Mouse (Mus musculus): ENCODE measurements around the gene Spock1. TPM values are rescaled to one million over a fixed set of nuclear protein-coding genes. Genes with fewer than 3 reads are reported as not detected.
A peak's percentile ranks its signal among the peaks of the same experiment; 100 is the strongest.
"Not testable (repeated sequence)": the region's sequence is repeated elsewhere in the genome, so short reads cannot be mapped to it uniquely, and the experiment has no call there.

The Spock1 gene
- polyA plus RNA-seq, 1 experiment, result not detected

- Histone ChIP-seq H3K4me1 (no peaks in the 10 kb centered on the region), H3K27me3 (replicated peaks) (no peaks in the 10 kb centered on the region), H3K4me3 (replicated peaks) (no peak overlapping the region), H3K9me3 (peaks cover 72% of the 10 kb centered on the region), H3K36me3 (replicated peaks; ENCODE audit: low read length) (no peaks in the 10 kb centered on the region)
- TF ChIP-seq FLI1 (IDR thresholded peaks at IDR 0.05; ENCODE audit: low read length) (no peak), GATA1 (IDR thresholded peaks at IDR 0.05; ENCODE audit: borderline replicate concordance, low read length) (no peak)
Measured at GRCm38 (mm10) chr13:57519790-57520189, 388.3 kb downstream of the Spock1 start.

GRCm38 (mm10) chr13:57515737-57516136 lies 392.4 kb downstream of the Spock1 start:
- Histone ChIP-seq H3K9me3 (peaks cover 78% of the 10 kb centered on the region), H3K36me3 (replicated peaks; ENCODE audit: low read length) (no peaks in the 10 kb centered on the region), H3K4me1 (no peaks in the 10 kb centered on the region), H3K4me3 (replicated peaks) (no peak overlapping the region), H3K27me3 (replicated peaks) (no peaks in the 10 kb centered on the region)
- no peak for TF ChIP-seq FLI1 (IDR thresholded peaks at IDR 0.05; ENCODE audit: low read length)
- no peak for TF ChIP-seq GATA1 (IDR thresholded peaks at IDR 0.05; ENCODE audit: borderline replicate concordance, low read length)

- Histone ChIP-seq H3K9me3 (peaks cover 74% of the 10 kb centered on the region), H3K4me1 (no peaks in the 10 kb centered on the region), H3K36me3 (replicated peaks; ENCODE audit: low read length) (no peaks in the 10 kb centered on the region), H3K4me3 (replicated peaks) (peak overlapping the region; percentile 54), H3K27me3 (replicated peaks) (no peaks in the 10 kb centered on the region)
- TF ChIP-seq GATA1 (IDR thresholded peaks at IDR 0.05; ENCODE audit: borderline replicate concordance, low read length) (no peak), FLI1 (IDR thresholded peaks at IDR 0.05; ENCODE audit: low read length) (no peak)
Measured at GRCm38 (mm10) chr13:57501552-57501951, 406.6 kb downstream of the Spock1 start.

GRCm38 (mm10) chr13:57496778-57497177 lies 411.4 kb downstream of the Spock1 start:
- H3K36me3 ChIP-seq (replicated peaks; ENCODE audit: low read length), result no peaks in the 10 kb centered on the region
- H3K9me3 ChIP-seq, result peaks cover 46% of the 10 kb centered on the region
- TF ChIP-seq GATA1 (IDR thresholded peaks at IDR 0.05; ENCODE audit: borderline replicate concordance, low read length) (no peak), FLI1 (IDR thresholded peaks at IDR 0.05; ENCODE audit: low read length) (no peak)
- no peaks in the 10 kb centered on the region for H3K4me1 ChIP-seq
- peak overlapping the region; percentile 15 for H3K4me3 ChIP-seq (replicated peaks)
- no peaks in the 10 kb centered on the region for H3K27me3 ChIP-seq (replicated peaks)

- H3K9me3 ChIP-seq, result peaks cover 34% of the 10 kb centered on the region
- H3K4me3 ChIP-seq (replicated peaks), result no peak overlapping the region
- H3K4me1 ChIP-seq, result no peaks in the 10 kb centered on the region
- no peak for TF ChIP-seq GATA1 (IDR thresholded peaks at IDR 0.05; ENCODE audit: borderline replicate concordance, low read length)
- no peak for TF ChIP-seq FLI1 (IDR thresholded peaks at IDR 0.05; ENCODE audit: low read length)
- H3K27me3 ChIP-seq (replicated peaks), result no peaks in the 10 kb centered on the region
- no peaks in the 10 kb centered on the region for H3K36me3 ChIP-seq (replicated peaks; ENCODE audit: low read length)
Measured at GRCm38 (mm10) chr13:57494838-57495237, 413.3 kb downstream of the Spock1 start.

GRCm38 (mm10) chr13:57488926-57489325 lies 419.2 kb downstream of the Spock1 start:
- Histone ChIP-seq H3K9me3 (peaks cover 57% of the 10 kb centered on the region), H3K36me3 (replicated peaks; ENCODE audit: low read length) (no peaks in the 10 kb centered on the region), H3K4me1 (no peaks in the 10 kb centered on the region), H3K4me3 (replicated peaks) (no peak overlapping the region), H3K27me3 (replicated peaks) (no peaks in the 10 kb centered on the region)
- TF ChIP-seq FLI1 (IDR thresholded peaks at IDR 0.05; ENCODE audit: low read length), result no peak
- TF ChIP-seq GATA1 (IDR thresholded peaks at IDR 0.05; ENCODE audit: borderline replicate concordance, low read length), result no peak

GRCm38 (mm10) chr13:57484426-57485168 lies 423.5 kb downstream of the Spock1 start:
- Histone ChIP-seq H3K4me3 (replicated peaks) (no peak overlapping the region), H3K27me3 (replicated peaks) (no peaks in the 10 kb centered on the region), H3K4me1 (no peaks in the 10 kb centered on the region), H3K9me3 (peaks cover 82% of the 10 kb centered on the region), H3K36me3 (replicated peaks; ENCODE audit: low read length) (no peaks in the 10 kb centered on the region)
- no peak for TF ChIP-seq FLI1 (IDR thresholded peaks at IDR 0.05; ENCODE audit: low read length)
- no peak for TF ChIP-seq GATA1 (IDR thresholded peaks at IDR 0.05; ENCODE audit: borderline replicate concordance, low read length)

GRCm38 (mm10) chr13:57476700-57477099 lies 431.4 kb downstream of the Spock1 start:
- no peak for TF ChIP-seq GATA1 (IDR thresholded peaks at IDR 0.05; ENCODE audit: borderline replicate concordance, low read length)
- no peak for TF ChIP-seq FLI1 (IDR thresholded peaks at IDR 0.05; ENCODE audit: low read length)
- peaks cover 39% of the 10 kb centered on the region for H3K9me3 ChIP-seq

GRCm38 (mm10) chr13:57474068-57474467 lies 434.1 kb downstream of the Spock1 start:
- TF ChIP-seq FLI1 (IDR thresholded peaks at IDR 0.05; ENCODE audit: low read length) (no peak), GATA1 (IDR thresholded peaks at IDR 0.05; ENCODE audit: borderline replicate concordance, low read length) (no peak)
- Histone ChIP-seq H3K27me3 (replicated peaks) (no peaks in the 10 kb centered on the region), H3K9me3 (peaks cover 41% of the 10 kb centered on the region), H3K4me3 (replicated peaks) (no peak overlapping the region), H3K4me1 (no peaks in the 10 kb centered on the region), H3K36me3 (replicated peaks; ENCODE audit: low read length) (no peaks in the 10 kb centered on the region)

More at GRCm38 (mm10) chr13:57476700-57477099, 431.4 kb downstream of the Spock1 start:
- Histone ChIP-seq H3K36me3 (replicated peaks; ENCODE audit: low read length) (no peaks in the 10 kb centered on the region), H3K4me1 (no peaks in the 10 kb centered on the region), H3K4me3 (replicated peaks) (no peak overlapping the region), H3K27me3 (replicated peaks) (no peaks in the 10 kb centered on the region)

- not testable (repeated sequence) for H3K4me1 ChIP-seq; H3K4me3 ChIP-seq (replicated peaks); H3K36me3 ChIP-seq (replicated peaks; ENCODE audit: low read length); H3K27me3 ChIP-seq (replicated peaks)
- H3K9me3 ChIP-seq, result peaks cover 56% of the 10 kb centered on the region
Measured at GRCm38 (mm10) chr13:57470922-57471321, 437.2 kb downstream of the Spock1 start.

Data from megakaryocyte, embryonic 14.5 days (primary cell).